Mouse (Mus musculus): ENCODE results near the gene Cdc26. TPM values are rescaled to one million over a fixed set of nuclear protein-coding genes. Genes with fewer than 3 reads are reported as not detected.
A peak's percentile ranks its signal among the peaks of the same experiment; 100 is the strongest.

The Cdc26 gene
- total RNA-seq (2022), result 10 to 100 TPM; 74.3 to 90.8 (median 78.5) TPM

DNA sequence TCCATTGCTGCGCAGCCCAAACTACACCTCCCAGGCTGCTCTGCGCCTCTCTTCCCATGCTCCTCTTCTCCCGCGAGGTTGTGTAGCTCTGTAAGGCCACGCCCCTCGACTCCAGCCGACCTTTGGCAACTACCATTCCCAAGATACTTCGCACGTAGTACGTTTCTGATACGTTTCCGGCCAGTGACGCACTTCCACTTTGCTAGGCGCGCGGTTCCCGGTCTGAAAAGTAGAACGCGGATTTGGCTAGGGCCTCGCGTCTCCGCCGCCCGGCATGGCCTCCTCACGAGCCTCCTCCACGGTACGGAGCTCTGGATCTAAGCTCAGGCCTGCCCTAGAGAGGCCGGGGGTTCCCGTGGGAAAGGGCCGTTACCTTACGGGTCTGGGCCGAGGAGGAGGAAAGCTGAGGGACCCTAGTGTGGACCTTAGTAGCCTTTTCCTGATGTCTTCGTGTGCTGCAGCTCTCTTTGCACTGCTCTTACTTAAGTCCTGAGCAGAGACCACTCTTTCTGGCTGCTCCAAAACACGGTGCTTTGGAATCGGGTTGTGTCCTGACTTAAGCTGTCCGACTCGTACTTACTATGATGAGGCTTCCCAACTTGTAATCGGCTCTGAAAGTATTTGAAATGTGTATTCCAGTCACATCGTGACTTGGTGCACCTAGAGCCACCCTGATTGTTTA is at the start of gene Cdc26, which contains the start of gene Prpf4:
Cdc26 (minus strand) TSS at position 42 of the 682 bp plus-strand sequence.
Prpf4 (plus strand) TSS at position 197 of the 682 bp plus-strand sequence.
- DNase-seq, result peak; percentile 99

DNA sequence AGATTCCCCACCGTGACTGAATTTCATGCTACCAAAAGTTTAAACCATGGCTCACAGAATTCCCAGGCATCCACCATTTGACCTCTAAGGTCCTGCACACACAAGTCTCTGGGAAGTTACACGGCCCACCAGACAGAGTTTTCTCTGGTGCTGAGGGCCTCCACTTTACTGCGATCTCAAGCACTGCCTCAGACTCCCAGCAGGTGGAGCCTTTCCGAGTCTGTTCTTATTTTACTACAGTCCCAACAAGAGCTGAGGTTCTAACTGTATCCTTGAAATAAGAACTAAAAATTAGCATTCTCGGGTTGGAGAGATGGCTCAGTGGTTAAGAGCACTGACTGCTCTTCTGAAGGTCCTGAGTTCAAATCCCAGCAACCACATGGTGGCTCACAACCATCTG is 46.6 kb upstream of the Cdc26 start:
- DNase-seq, result no peak

DNA sequence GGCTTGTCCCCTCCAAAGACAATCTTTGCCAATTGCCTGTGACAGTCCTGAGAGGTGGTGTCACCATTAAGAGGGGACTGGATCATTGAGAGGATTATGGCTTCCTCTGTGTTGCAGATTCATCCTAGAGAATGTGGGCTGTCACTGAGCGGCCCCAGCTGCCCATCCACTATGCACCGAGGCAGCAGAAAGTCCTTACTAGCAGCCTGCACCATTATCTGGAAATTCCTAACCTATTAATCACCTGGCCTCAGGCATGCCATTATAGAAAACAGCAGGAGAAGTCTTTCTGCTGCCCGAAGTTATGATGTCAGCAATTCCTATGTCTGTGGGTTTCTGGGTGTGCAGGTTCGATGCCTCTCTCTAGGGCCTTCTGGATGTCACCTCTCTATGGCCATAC is 32.5 kb upstream of the Cdc26 start:
- no peak for DNase-seq

DNA sequence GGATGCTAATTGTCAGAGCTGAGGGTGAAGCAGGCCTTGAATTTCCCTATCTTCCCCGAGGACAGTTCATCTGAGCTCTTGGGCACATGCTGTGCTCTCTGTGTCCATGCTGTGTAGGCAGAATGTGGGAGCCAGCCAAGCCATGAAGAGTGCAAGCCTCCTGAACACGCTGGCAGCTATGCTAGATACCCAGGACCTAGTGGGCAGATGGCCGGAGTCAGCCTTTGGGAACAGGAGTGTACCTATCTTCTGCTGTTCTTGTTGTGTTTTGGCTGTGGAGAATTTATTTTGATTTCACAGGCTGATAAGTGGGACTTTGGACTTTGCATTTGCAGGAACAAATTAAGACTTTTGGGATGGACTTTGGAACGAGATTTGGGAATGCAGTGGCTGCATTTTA is 32.1 kb upstream of the Cdc26 start:
- DNase-seq, result no peak

DNA sequence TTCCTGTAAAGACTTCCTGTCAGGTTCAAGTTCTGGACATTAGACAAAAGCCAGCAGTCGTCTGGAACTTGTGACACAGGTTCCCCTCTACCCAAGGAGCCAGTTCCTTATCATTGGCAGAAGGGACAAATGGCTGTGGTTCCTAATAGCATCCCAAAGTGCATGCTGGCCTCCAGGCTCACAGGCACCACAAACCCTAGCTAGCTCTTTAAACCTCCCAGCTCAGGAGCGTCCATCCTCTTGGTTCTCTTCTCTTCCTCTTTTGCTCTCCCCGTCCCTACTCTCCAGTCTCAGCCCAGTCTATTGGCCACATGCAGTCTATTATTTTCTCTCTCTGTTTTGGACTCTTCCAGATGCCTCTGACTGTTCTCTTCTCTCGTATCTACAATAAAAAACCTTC is 31.4 kb upstream of the Cdc26 start:
- DNase-seq, result no peak

DNA sequence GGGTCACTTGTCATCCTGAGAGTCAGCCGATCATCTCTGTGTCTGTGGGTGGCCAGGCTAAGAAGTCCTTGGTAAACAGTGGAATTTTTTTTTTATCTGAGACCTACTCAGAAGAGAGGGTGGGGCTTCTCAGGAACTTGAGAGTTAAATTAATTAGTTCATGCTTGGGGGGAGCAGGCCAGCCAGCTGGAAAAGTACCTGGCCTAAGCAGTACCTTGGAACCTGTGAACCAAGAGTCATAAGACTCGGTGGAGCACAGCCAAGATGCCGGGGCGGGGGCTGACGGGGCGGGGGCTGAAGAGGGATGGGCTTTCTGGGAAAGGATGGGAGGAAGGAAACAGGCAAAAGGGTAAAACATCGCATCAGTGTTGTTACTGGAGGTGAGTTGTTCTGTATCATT is 29.4 kb upstream of the Cdc26 start:
- DNase-seq, result no peak

DNA sequence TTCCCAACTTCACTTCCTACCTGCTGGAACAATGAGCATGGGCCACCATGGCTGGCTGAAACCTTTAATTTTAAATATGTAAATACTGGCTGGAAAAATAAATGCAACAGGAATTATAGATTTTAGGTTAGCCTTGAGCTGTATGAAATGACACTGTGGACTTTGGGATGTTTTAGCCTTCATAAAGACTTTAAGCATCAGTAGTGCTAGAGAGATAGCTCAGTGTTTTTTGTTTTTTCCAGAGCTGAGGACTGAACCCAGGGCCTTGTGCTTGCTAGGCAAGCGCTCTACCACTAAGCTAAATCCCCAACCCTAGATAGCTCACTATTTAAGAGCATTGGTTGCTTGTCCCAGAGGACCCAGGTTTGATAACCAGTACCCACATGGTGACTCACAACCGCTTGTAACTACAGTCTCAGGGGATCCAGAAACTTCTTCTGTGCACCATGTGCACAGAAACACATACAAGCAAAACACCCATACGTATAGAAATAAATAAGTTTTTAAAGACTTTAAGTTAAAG is 28.9 kb upstream of the Cdc26 start:
- DNase-seq, result no peak

DNA sequence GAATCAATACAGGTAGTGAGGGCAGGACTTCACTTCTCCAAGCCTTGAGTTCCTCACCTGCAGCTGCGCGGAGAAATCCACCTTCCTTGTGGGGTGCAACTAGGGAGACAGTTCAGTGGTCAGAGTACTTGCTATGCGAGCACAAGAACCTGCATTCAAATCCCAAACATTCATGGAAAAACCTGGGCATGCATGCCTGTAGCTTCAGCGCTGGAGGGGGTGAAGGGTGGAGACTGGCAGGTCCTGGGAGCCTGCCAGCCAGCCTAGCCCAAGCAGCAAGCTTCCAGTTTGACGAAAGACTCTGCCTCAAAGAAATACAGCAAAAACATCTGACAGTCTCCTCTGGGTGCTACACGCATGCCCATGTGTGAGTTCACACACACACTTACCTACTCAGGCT is 26.6 kb upstream of the Cdc26 start, which contains the start of gene Rnf183:
Rnf183 (minus strand) TSS at position 172 of the 400 bp plus-strand sequence.
- DNase-seq, result no peak

DNA sequence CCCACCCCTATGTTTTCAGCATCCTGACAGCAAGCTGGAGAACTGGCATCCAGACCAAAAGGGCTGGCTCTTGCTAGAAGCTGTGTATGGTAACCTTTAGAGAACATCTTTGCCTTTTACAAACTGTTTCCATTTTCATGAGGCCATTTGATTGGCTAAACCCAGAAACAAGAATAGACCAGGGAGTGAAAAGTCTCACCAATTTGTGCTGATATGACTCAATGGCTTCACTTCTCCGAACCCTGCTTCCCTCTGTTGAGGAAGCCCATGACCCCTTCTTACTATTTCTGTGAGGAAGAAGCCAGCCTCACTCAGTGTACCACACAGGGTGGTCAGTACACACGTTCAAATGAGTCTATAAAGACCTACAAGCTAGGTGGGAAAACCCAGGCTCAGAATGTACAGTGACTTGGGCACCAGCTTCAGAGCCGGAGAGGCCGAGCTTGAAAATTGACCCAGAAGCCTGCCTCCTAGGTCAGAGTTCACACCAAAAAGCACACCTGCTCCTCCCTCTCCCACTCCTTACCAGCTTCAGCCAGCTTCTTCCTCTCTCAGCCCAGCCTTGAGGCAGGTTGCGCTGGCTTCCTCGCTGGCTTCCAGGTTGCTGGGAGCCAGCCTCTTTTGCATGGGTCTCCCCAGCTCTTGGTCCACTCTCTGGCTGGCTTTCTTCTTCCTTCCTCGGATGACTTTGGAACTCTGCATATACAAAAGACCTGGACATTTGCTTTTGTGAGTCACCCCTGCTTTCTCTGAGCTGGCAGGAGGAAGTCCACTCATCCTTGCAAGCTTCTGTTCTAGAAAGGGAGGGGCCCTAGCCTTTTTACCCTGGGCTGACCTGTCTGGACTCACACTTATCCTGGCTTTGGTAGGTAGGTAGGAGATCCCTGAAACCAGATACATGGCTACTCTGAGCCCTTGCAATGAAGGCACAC is 25.8 kb upstream of the Cdc26 start:
- DNase-seq, result no peak

DNA sequence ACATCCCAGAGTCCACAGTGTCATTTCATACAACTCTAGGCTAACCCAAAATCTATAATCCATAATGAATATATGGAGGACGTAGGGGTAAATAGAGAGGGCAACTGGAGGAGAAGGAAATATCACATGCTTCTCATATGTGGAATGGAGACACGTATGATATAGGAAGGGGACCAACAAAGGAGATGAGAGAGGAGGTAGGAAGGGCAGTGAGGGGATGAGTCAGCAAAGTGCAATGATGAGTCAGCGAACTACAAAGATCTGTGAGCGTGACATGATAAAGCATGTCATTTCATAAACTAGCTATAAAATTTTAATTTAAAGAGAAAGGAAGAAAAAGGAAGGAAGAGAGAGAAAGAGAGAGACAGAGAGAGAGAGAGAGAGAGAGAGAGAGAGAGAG is 23.1 kb upstream of the Cdc26 start:
- no peak for DNase-seq

DNA sequence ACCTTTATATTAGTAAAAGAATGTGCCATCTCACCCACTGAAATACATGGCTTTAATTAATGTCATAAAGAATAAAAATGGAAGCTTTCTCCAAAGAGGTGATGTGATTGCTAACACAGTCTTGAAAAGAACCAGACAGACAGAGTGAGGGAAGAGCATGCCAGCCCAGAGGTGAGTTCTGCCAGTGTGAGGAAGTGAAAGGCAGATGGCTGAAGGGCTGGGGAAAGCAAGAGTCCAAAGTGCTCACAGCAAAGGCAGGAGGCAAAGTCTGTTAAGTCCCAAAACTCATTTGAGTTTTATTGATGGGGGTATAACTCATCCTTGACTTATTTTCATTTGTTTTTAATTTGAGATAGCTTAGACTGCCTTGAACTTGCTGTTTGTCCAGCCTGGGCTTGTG is 22.2 kb upstream of the Cdc26 start:
- no peak for DNase-seq

DNA sequence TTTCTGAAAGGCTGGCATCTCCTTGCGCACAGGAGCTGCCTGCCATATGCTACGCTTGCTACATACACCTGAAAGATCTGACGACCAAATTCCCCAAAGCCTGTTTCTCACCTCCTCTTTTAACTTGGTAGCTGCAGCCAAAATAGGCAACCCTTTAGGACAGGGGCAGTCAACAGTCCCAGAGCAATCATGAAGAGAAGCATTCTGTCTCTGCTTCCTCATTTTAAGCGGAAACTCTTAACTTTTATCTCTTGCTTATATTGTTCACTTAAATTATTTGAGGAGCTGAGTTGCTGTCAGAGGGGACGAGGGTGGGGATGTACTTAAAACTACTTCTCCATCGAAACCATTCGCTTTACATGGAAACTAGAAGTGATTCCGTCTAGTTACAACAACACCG is 21.2 kb upstream of the Cdc26 start:
- DNase-seq, result no peak

DNA sequence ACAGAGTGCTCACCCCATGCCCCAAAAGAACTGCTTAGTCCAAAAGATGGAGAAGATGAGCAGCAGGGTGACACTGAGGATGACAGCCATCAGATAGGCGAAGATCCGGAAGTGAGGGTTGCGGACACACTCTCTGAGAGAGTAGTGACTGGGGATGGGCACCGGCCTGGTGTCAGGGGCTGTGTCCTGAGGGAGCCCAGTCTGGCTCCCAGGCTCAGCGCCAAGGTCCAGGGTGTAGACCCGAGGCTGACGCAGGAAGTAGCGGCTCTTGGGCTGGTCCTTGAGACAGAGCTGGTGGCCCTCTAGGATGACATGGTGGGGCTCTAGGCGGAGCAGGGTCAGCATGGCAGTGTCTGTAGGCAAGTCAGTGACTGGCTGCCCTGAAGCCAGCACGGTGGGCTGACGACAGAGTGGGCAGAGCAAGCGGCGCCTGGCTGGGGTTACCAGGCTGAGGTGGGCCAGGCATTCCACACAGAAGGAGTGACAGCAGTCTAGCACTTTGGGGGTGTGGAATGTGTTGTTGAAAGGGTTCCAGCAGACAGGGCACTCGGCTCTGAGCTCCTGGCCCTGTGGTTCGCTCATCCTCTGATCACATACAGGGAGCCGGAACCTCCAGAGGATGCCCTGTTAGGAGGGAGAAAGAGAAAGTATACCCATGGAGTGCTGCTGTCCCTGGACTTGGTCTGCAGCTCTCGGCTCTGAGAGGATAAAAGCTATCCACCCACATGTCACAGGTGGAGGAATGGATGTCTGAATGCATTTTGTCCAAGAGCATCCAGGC is 19.7 kb upstream of the Cdc26 start:
- no peak for DNase-seq

DNA sequence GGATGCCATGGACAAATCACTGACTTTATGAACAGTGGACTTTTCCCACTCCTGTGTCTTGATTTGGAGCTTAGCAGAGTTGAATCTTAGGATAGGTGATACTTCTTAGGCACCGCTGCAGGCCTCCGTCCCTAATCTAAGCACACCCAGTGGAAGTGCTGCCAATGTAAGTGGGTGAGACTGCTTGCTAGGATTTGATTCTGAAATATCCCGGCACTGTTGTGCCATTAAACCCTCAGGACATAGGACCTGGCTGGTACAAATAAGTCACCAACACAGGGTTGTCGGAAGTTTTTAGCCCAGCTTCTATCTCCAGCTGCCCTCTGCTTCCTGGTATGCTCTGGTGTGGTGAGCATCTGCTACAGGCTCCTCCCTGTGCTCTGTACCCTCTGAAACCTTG is 17.4 kb upstream of the Cdc26 start:
- no peak for DNase-seq

DNA sequence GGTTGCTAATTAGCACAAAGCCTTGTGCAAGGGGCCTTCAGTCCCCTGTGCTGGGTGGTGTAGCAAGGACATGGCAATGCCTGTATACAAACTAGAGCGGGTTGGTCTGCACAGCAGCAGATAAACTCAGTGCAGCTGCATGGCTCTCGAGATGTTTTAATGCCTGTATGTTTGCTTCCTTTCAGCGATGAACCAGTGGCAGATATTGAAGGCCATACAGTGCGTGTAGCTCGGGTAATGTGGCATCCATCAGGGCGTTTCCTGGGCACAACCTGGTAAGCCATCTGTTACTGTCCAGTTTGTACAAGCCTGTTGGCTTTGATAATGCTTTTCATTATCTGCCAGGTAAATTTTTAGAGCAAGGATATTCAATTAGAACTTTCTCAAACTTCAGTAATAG is 10.6 kb upstream of the Cdc26 start:
- no peak for DNase-seq

DNA sequence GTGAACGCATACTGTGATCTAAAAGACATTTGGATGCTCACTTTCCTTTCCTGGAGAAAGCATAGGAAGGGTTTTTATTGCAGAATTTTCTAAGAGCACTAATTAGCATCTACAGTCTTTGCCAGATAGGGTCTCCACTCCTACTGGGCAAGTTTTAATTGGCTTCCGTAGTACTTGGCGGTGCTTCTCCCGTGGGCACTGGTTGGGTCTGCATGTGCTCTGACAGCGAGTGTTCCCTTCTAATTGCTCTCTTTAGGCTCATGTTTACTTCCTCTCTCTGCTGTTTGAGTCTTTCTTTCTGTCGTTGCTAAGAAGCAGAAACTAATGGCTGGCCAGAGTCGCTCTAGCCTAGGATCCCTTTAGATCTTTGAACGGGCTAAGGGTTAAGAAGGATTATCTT is 10.0 kb upstream of the Cdc26 start:
- DNase-seq, result no peak

DNA sequence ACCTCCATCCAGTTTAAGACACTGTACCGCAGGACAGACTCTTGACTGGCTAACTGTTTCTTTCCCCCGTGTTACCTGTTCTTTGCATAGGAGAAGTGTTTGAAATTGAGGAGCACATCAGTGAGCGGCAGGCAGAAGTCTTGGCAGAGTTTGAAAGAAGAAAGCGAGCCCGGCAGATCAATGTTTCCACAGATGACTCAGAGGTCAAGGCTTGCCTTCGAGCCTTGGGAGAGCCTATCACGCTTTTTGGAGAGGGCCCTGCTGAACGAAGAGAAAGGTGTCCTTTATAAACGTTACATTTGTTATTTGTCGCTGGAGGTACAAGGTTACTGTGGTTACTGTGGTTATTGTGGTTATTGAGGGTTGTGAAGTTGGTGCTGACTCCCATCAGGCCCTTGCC is 3.2 kb upstream of the Cdc26 start:
- peak; percentile 80 for DNase-seq

DNA sequence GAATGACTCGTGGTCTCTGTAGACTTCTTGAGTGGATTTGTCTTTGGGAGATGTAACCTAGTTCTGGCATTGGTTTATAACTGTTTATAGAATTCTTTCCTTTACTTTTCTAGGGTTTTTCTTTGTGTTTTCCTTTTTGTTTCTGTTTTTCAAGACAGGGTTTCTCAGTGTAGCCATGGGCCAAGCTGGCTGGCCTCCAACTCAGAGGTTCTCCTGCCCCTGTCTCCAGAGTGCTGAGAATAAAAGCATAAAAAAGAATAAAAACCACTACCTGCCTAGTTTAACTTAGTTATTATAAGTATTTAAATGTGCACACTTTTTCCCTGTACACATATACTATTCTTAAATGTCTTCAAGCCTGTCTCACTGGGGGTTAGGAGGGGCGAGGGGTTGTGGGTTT is 1.9 kb upstream of the Cdc26 start:
- DNase-seq, result no peak

DNA sequence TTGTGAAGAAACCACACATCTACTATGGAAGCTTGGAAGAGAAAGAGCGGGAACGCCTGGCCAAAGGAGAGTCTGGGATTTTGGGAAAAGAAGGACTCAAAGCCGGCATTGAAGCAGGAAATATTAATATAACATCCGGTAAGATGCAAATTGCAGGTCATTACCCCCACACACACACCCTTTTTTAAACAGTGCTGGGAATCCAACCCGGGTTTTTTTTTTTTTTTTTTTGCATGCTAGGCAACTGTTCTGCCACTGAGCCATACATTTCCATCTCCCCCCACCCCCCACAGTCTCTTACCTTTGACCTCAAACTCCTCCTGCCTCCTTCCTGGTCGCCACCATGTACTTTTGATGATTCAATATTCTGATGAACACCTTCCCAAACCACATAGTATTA is 1.2 kb upstream of the Cdc26 start:
- no peak for DNase-seq

DNA sequence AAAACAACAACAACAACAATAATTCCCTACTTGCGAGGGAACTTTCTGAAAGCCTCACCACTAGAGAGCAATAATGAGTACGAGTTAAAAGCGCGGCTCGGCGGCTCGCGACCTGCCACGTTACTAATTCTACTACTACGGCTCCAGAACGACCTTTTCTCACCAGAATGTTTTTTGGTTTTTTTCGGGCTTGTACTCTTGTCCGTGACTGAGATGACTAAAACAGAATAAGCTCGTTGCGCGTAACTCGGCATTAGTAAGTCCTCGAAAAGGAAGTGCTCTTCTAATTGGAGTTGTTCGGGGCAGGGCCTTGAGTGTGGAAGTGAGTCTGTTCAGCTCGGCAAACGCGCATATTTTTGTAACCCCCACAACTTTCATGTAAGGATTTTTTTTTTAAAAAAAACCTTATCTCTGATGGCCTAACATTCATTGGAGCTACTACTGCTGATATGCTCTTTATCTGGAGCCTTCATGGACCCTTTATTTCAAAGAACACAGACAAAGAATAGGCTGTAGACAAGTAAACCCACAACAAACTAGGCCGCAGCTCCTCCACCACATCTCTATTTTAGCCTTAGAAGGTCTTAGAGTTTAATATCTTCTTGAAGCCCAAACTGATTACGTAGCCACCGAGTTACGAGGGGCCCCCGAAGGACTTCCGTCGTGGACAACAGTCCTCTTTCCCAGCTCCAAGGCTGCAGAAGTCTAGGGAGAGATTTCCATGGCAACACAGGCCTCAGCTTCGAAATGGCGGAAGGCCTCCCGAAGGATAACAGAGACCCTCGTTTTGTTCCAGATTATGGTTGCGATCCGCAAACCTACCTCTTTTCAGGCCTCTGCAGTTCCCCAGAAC is 486 bp downstream of the Cdc26 start:
- DNase-seq, result peak; percentile 42

DNA sequence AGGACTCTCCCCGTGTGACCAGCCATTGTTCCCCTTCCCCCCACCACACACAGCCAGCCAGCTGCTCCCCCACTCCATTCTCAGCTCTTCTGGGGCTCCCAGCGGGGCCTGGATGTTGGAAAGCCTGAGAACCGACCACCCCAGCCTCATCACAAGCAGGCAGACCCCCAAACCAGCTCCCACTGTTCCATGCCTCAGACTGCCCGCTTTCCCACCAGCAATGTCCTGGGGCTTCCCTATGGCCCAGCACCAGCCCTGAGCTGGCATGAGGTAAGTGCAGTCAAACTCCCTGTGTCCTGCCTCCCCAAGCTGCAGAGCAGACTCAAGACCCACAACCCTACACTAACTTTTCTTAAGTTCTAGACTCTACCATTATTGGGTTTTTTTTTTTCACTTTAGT is 2.3 kb downstream of the Cdc26 start:
- DNase-seq, result no peak

DNA sequence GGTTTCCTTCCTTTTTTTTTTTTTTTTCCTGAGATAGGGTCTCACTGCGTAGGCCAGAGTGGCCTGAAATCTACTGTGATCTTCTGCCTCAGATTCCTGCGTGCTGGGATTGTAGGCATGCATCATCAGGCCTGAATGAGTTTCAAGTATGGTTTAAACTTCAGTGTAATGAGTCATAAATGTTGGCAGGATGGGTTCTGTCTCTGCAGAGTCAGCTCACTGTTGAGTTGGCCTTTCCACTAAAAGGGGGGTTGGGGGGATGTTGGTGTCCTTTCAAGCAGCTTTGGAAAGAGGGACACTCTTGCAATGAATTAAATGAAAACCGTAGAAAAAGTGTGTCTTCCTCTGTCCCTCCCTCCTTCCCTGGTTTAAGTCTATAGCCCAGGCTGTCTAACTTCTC is 9.5 kb downstream of the Cdc26 start:
- peak; percentile 40 for DNase-seq
